Mouse (Mus musculus) bone marrow macrophage, adult 2 months (primary cell): Measurements from ENCODE around the gene Syngap1. TPM values are rescaled to one million over a fixed set of nuclear protein-coding genes. Genes with fewer than 3 reads are reported as not detected.

ENCODE experiments used
- H3K27ac ChIP-seq: 2 replicates; pipeline ENCODE4 v1.5.1; 2012; ENCODE audit warnings: low read depth, low read length; ENCODE audit not compliant: insufficient read depth
- H3K4me1 ChIP-seq: 2 replicates; pipeline ENCODE4 v1.6.1; 2012; ENCODE audit warnings: low read length; ENCODE audit not compliant: control insufficient read depth, insufficient read depth
- H3K4me3 ChIP-seq: 2 replicates; pipeline ENCODE4 v1.5.1; 2012; ENCODE audit warnings: mild to moderate bottlenecking, low read length, moderate library complexity; ENCODE audit not compliant: insufficient read depth
- CTCF ChIP-seq: IDR thresholded peaks from 2 replicates; pipeline ENCODE4 v1.5.1; 2012; ENCODE audit warnings: low read depth, mild to moderate bottlenecking, low read length, moderate library complexity
- POLR2A ChIP-seq: IDR thresholded peaks from 2 replicates; pipeline ENCODE4 v1.6.1; 2012; ENCODE audit warnings: mild to moderate bottlenecking, low read depth, low read length, borderline replicate concordance
- polyA plus RNA-seq: library from polyadenylated mRNA; stranded (reverse); fragments of >200 nt; gene quantifications from 2 replicates; pipeline ENCODE4 v1.2.4, GENCODE M21; 2012; ENCODE audit not compliant: missing spikeins, insufficient read depth, insufficient read length

Syngap1 gene
- polyA plus RNA-seq, 1 experiment, result 3.5 TPM

GRCm38 (mm10) chr17:26947231-26948100, 6.4 kb downstream of the Syngap1 start:
- Histone ChIP-seq H3K4me3 (no peak overlapping the region), H3K4me1 (peaks cover 4% of the 10 kb centered on the region), H3K27ac (no peak overlapping the region)
- no peak for TF ChIP-seq POLR2A
- TF ChIP-seq CTCF, result no peak

GRCm38 (mm10) chr17:26948316-26949050, 7.4 kb downstream of the Syngap1 start:
- Histone ChIP-seq H3K27ac (no peak overlapping the region), H3K4me3 (peak overlapping the region; percentile 73), H3K4me1 (no peaks in the 10 kb centered on the region)
- TF ChIP-seq CTCF (no peak), POLR2A (no peak)

- Histone ChIP-seq H3K4me3 (no peak overlapping the region), H3K4me1 (no peaks in the 10 kb centered on the region), H3K27ac (no peak overlapping the region)
- TF ChIP-seq POLR2A, result no peak
- no peak for TF ChIP-seq CTCF
These were observed 8.1 kb downstream of the Syngap1 start for GRCm38 (mm10) chr17:26949051-26949577.

DNA sequence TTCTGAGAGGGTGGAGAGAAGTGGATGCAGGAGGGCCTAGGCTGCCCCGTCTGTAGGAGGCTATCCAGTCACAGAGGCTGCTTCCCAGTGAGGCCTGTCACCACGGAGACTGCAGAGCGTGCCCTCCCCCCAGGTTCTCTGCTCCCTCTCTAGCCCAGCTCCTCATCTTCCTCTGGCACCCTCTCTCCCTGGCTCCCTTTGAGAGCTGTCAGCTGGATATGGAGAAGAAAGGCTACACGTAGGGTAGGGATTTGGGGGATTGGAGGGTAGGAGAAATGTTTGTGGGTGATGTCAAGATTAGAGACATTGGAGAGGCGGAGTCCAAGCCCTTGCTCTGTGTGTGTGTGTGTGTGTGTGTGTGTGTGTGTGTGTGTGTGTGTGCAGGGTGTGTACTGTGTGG, 8.8 kb downstream of the Syngap1 start:
- no peak overlapping the region for H3K27ac ChIP-seq
- peaks cover 2% of the 10 kb centered on the region for H3K4me1 ChIP-seq
- no peak overlapping the region for H3K4me3 ChIP-seq
- TF ChIP-seq CTCF, result no peak
- no peak for TF ChIP-seq POLR2A

DNA sequence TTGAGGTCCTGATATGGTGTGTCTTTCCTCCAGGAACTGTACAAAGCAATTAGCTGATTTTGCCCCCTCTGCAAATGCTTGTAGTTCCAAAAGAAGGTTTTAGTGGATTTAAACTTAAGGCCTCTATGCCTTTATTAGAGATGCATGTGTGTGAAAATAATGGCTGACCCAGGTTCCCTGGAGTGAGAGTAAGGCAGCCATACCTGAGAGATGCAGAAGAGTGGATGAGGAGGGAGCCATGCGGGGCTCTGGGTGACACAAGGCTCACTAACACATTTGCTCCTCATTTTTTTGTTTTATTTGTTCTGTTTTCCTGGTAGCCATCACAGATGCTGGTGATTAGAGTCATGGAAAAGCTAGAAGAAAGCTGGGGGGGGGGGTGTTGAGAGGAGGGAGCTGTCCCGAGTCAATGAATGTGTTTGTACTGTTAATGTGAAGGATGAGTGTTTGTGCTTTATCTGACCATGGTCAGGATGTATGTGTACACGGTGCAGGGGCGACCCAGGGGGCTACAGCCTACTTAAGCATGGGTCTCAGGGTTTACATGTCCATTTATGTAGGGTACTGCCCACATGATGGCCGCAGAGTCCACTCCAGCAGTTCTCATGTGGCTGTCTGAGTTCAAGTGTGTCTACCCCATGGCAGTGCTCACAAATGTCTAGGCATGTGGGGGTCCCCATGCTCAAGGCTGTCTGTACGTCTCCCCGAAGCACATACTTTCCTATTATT, 9.7 kb downstream of the Syngap1 start:
- TF ChIP-seq POLR2A (no peak), CTCF (no peak)

DNA sequence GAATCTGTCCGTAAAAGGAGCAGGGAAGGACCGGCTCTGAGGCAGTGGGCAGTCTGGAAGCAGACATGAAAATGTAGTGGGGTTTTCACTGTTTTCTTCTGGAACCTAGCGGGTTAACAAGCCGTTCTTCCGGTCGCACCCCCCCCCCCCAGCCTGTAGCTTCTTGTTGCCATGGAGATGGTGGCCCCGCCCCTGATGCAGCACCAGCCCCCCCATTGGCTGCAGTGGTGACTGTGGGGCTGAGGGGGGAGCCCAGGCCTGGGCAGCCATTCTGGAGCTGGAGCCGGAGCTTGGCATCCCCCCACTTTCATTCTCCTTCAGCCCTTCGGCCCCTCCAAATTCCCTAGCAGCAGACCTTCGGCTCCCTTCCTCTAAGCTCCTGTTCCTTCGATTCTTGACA, 10.4 kb downstream of the Syngap1 start:
- no peak for TF ChIP-seq CTCF
- TF ChIP-seq POLR2A, result no peak
- Histone ChIP-seq H3K27ac (no peak overlapping the region), H3K4me3 (no peak overlapping the region), H3K4me1 (peaks cover 12% of the 10 kb centered on the region)

More for the DNA sequence above, 9.7 kb downstream of the Syngap1 start:
- Histone ChIP-seq H3K27ac (no peak overlapping the region), H3K4me1 (peaks cover 9% of the 10 kb centered on the region), H3K4me3 (no peak overlapping the region)

GRCm38 (mm10) chr17:26951952-26952877, 11.2 kb downstream of the Syngap1 start:
- Histone ChIP-seq H3K4me3 (no peak overlapping the region), H3K27ac (no peak overlapping the region), H3K4me1 (peaks cover 12% of the 10 kb centered on the region)
- no peak for TF ChIP-seq POLR2A
- no peak for TF ChIP-seq CTCF

- Histone ChIP-seq H3K27ac (no peak overlapping the region), H3K4me1 (peaks cover 12% of the 10 kb centered on the region), H3K4me3 (no peak overlapping the region)
- TF ChIP-seq CTCF, result no peak
- no peak for TF ChIP-seq POLR2A
These were observed 12.1 kb downstream of the Syngap1 start for GRCm38 (mm10) chr17:26953201-26953600.

- Histone ChIP-seq H3K27ac (no peak overlapping the region), H3K4me1 (peaks cover 12% of the 10 kb centered on the region), H3K4me3 (no peak overlapping the region)
- TF ChIP-seq CTCF (no peak), POLR2A (no peak)
These were observed 12.7 kb downstream of the Syngap1 start for GRCm38 (mm10) chr17:26953726-26954125.
